Mouse (Mus musculus) stomach, embryonic 14.5 days (tissue): ENCODE results near the gene Nbdy. TPM values are rescaled to one million over a fixed set of nuclear protein-coding genes. Genes with fewer than 3 reads are reported as not detected.

ENCODE experiments used
- ATAC-seq: fragments of 200-750 bp; cut with Nextera tagmentation; 2 replicates; pipeline ENCODE4 v1.8.0; 2017; ENCODE audit warnings: low read depth, moderate TSS enrichment; ENCODE audit not compliant: insufficient number of reproducible peaks, insufficient read depth, low FRiP score
- H3K27ac ChIP-seq: fragments of 300-500 bp; sonication (generic); 2 replicates; pipeline ENCODE4 v1.5.1; 2014; ENCODE audit warnings: mild to moderate bottlenecking, low read length, moderate library complexity, mixed read lengths
- H3K27me3 ChIP-seq: fragments of 300-500 bp; sonication (generic); 2 replicates; pipeline ENCODE4 v1.6.1; 2014; ENCODE audit warnings: low read length, control low read depth, mixed read lengths; ENCODE audit not compliant: control insufficient read depth, insufficient read depth
- H3K36me3 ChIP-seq: fragments of 300-500 bp; sonication (generic); 2 replicates; pipeline ENCODE4 v1.6.1; 2014; ENCODE audit warnings: mild to moderate bottlenecking, control low read depth, low read length, moderate library complexity, mixed read lengths; ENCODE audit not compliant: control insufficient read depth, insufficient read depth
- H3K4me1 ChIP-seq: fragments of 300-500 bp; sonication (generic); 2 replicates; pipeline ENCODE4 v1.6.1; 2014; ENCODE audit warnings: low read length, control low read depth, mixed read lengths; ENCODE audit not compliant: control insufficient read depth, insufficient read depth
- H3K4me2 ChIP-seq: fragments of 300-500 bp; sonication (generic); replicated peaks from 2 replicates; pipeline ENCODE4 v1.6.1; 2014; ENCODE audit warnings: low read depth, low read length, control low read depth
- H3K4me3 ChIP-seq: fragments of 300-500 bp; sonication (generic); 2 replicates; pipeline ENCODE4 v1.5.1; 2014; ENCODE audit warnings: low read depth, low read length, control low read depth
- H3K9ac ChIP-seq: fragments of 300-500 bp; sonication (generic); replicated peaks from 2 replicates; pipeline ENCODE4 v1.6.1; 2014; ENCODE audit warnings: low read depth, mild to moderate bottlenecking, control low read depth, low read length, moderate library complexity, mixed read lengths
- H3K9me3 ChIP-seq: fragments of 300-500 bp; sonication (generic); 2 replicates; pipeline ENCODE4 v1.6.1; 2016; ENCODE audit warnings: low read depth, low read length, control low read depth; ENCODE audit not compliant: control insufficient read depth
- WGBS: fragments of 180-500 bp; shearing (Covaris S2); extraction: QIAGEN DNeasy Blood & Tissue Kit; methylation state at CpG from one replicate; pipeline ENCODE4 v1.1.7; 2014; 5-methylcytosine and 5-hydroxymethylcytosine counted together
- polyA plus RNA-seq: library from polyadenylated mRNA; unstranded; fragments of >200 nt; fragmentation: Nextera tagmentation; extraction: Ambion mirVana; gene quantifications from 2 replicates; pipeline ENCODE4 v1.2.1, GENCODE M21; 2014

Gene Nbdy
- polyA plus RNA-seq, 1 experiment from 2014 or later = 120 TPM

- no peak for ATAC-seq
- H3K4me3 ChIP-seq = no peak overlapping the region
- H3K27me3 ChIP-seq = no peaks in the 10 kb centered on the region
- no peak overlapping the region for H3K4me2 ChIP-seq
- H3K9me3 ChIP-seq = no peaks in the 10 kb centered on the region
- WGBS = 84% methylated on average over 3 of the region's 3 CpGs
- H3K4me1 ChIP-seq = no peaks in the 10 kb centered on the region
- H3K36me3 ChIP-seq = no peaks in the 10 kb centered on the region
- no peak overlapping the region for H3K9ac ChIP-seq
- no peak overlapping the region for H3K27ac ChIP-seq
Observed at GRCm38 (mm10) chrX:153742493-153742892, 19.1 kb downstream of the Nbdy start.

GRCm38 (mm10) chrX:153749230-153749629 lies 25.8 kb downstream of the Nbdy start:
- 42% methylated on average over 2 of the region's 2 CpGs for WGBS
- no peak overlapping the region for H3K27ac ChIP-seq
- no peaks in the 10 kb centered on the region for H3K4me1 ChIP-seq
- H3K9me3 ChIP-seq = no peaks in the 10 kb centered on the region
- no peak for ATAC-seq
- no peak overlapping the region for H3K9ac ChIP-seq
- H3K4me2 ChIP-seq = no peak overlapping the region
- no peaks in the 10 kb centered on the region for H3K27me3 ChIP-seq
- H3K4me3 ChIP-seq = no peak overlapping the region
- H3K36me3 ChIP-seq = no peaks in the 10 kb centered on the region

Other genes with a start within 250 kb of the Nbdy start
- 31.2 and 31.9 TPM in 2 replicates for gene Ubqln2, start 225.4 kb upstream of the Nbdy start, polyA plus RNA-seq
- not detected in 2 replicates for gene Cypt3, start 165.0 kb upstream of the Nbdy start, polyA plus RNA-seq
- gene Kctd12b, start 27.2 kb upstream of the Nbdy start, polyA plus RNA-seq = 4.6 and 6.2 TPM in 2 replicates
- gene Spin2c, start 108.6 kb downstream of the Nbdy start, polyA plus RNA-seq = 16.4 and 17.0 TPM in 2 replicates